Mouse (Mus musculus): ENCODE data around the gene Capn1. TPM values are rescaled to one million over a fixed set of nuclear protein-coding genes. Genes with fewer than 3 reads are reported as not detected.
"Not testable (repeated sequence)": the region's sequence is repeated elsewhere in the genome, so short reads cannot be mapped to it uniquely, and the experiment has no call there.

Capn1 gene
- polyA plus RNA-seq, 1 experiment, result 68.9 TPM

DNA sequence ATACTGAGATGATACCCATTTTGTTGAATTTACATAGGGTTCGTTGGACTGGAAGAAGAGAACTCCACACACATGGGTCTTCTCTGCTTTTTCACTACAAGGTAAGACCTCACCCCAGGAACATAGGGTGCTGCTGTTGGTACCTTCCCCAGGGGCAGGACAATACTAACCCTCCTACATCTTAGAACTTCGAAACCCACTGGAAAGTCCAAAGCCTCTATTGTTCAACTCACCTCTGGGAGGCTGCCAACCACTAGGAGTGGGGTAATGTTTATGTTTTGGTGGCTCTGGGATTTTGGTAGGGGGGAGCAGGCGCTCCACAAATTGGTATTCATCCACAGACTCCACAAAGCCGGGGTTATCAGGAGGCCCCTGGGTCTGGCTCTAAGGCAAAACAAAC, 41.0 kb upstream of the Capn1 start:
- DNase-seq, result no peak
- WGBS, result 39% methylated on average over 4 of the region's 4 CpGs
- Histone ChIP-seq H3K4me3 (replicated peaks; ENCODE audit: extremely low read depth, low read depth, low read length) (no peak overlapping the region), H3K4me1 (ENCODE audit: control insufficient read depth, insufficient read depth, low read length) (peaks cover 11% of the 10 kb centered on the region)
- TF ChIP-seq POLR2A (IDR thresholded peaks at IDR 0.05; ENCODE audit: borderline replicate concordance, extremely low read depth, low read depth, low read length) (no peak), CTCF (IDR thresholded peaks at IDR 0.05; ENCODE audit: insufficient read depth, low read length) (no peak)

DNA sequence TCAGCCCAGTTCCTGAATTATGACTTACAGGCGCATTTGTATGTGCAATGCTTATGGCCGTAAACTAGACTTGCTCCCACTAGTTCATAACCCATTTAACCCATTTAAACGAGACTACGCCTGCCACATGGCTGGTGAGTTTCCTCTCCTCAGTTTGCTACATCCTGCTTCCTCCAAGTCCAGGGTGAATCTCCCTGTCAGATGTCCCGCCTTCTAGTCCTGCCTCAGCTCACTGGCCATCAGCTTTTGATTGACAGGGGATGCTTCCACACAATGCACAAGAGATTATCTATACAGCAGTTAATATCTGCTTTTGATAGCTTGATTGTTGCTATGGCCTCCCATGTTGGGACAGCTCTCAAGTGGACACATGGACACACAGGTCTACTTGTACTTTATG, 38.6 kb upstream of the Capn1 start:
- no peak for TF ChIP-seq POLR2A (IDR thresholded peaks at IDR 0.05; ENCODE audit: borderline replicate concordance, extremely low read depth, low read depth, low read length)
- TF ChIP-seq CTCF (IDR thresholded peaks at IDR 0.05; ENCODE audit: insufficient read depth, low read length), result no peak
- 62% methylated on average over 5 of the region's 5 CpGs for WGBS
- no peak for DNase-seq
- Histone ChIP-seq H3K4me1 (ENCODE audit: control insufficient read depth, insufficient read depth, low read length) (peaks cover 10% of the 10 kb centered on the region), H3K4me3 (replicated peaks; ENCODE audit: extremely low read depth, low read depth, low read length) (no peak overlapping the region)

DNA sequence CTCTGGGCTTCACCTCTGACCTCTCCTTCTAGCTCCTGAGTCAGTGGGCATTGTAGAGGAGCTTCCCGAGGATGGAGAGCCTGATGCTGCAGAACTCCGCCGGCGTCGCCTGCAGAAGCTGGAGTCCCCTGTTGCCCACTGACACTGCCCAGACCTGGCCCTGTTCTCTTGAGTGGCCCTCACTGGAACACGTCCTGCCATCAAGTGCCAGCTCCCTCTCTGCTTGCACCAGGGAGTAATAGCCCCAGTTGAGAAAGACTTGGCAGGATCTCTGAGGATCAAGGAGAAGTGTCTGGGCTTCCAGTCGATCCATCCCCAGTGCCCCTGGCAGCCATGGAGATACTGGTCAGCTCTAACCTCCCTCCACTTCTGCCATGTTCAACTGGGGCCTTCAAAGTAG, 36.8 kb upstream of the Capn1 start:
- TF ChIP-seq CTCF (IDR thresholded peaks at IDR 0.05; ENCODE audit: insufficient read depth, low read length) (no peak), POLR2A (IDR thresholded peaks at IDR 0.05; ENCODE audit: borderline replicate concordance, extremely low read depth, low read depth, low read length) (no peak)
- no peak overlapping the region for H3K4me3 ChIP-seq (replicated peaks; ENCODE audit: extremely low read depth, low read depth, low read length)
- H3K4me1 ChIP-seq (ENCODE audit: control insufficient read depth, insufficient read depth, low read length), result peaks cover 8% of the 10 kb centered on the region
- no peak for DNase-seq
- 79% methylated on average over 7 of the region's 7 CpGs for WGBS

DNA sequence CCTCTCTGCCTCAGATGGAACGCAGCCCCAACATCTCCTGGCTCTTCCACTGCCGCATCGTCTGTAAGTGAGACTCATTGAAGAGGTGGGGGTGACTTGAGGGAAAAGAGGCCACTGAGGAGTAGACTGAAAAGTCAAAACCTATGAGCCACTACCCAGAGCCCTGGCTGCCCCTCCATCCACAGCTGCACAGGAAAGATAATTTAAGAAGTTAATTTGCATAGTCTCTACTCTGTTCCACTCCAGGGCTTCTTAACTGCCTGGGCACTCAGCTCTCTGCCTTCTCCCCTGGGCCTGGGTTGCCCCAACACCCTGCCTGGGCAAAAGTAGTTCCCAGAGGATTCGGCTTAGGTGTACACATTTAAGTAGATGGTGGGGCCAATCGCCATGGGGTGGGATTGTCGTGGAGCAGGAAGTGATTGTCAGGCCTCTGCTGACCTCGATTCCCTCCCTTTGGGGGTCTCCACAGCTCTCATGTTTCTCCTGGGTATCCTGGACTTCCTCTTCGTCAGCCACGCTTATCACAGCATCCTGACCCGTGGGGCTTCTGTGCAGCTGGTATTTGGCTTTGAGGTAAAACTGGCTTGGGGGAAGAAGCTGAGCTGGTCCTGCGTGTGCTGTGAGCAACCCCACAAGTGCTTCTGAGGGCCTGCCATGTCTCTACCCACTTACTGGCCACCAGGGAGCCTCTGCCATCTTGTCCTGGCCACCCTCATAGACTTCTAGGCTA, 33.1 kb upstream of the Capn1 start:
- Histone ChIP-seq H3K4me1 (ENCODE audit: control insufficient read depth, insufficient read depth, low read length) (peaks cover 4% of the 10 kb centered on the region), H3K4me3 (replicated peaks; ENCODE audit: extremely low read depth, low read depth, low read length) (no peak overlapping the region)
- TF ChIP-seq POLR2A (IDR thresholded peaks at IDR 0.05; ENCODE audit: borderline replicate concordance, extremely low read depth, low read depth, low read length), result no peak
- no peak for TF ChIP-seq CTCF (IDR thresholded peaks at IDR 0.05; ENCODE audit: insufficient read depth, low read length)
- 73% methylated on average over 11 of the region's 11 CpGs for WGBS
- DNase-seq, result no peak

DNA sequence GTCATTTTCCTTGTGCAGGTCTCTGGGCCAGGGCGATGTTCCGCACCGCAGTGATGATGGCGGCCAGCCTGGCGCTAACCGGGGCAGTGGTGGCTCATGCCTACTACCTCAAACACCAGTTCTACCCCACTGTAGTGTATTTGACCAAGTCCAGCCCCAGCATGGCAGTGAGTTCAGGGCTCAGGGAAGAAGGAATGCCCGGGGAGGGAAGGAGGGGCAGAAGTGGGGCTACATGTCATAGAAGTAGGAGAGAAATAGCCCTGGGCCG, 32.1 kb upstream of the Capn1 start:
- TF ChIP-seq POLR2A (IDR thresholded peaks at IDR 0.05; ENCODE audit: borderline replicate concordance, extremely low read depth, low read depth, low read length), result no peak
- TF ChIP-seq CTCF (IDR thresholded peaks at IDR 0.05; ENCODE audit: insufficient read depth, low read length), result no peak
- no peak for DNase-seq
- 77% methylated on average over 8 of the region's 8 CpGs for WGBS
- Histone ChIP-seq H3K4me3 (replicated peaks; ENCODE audit: extremely low read depth, low read depth, low read length) (peak overlapping the region; percentile 100), H3K4me1 (ENCODE audit: control insufficient read depth, insufficient read depth, low read length) (peaks cover 4% of the 10 kb centered on the region)

DNA sequence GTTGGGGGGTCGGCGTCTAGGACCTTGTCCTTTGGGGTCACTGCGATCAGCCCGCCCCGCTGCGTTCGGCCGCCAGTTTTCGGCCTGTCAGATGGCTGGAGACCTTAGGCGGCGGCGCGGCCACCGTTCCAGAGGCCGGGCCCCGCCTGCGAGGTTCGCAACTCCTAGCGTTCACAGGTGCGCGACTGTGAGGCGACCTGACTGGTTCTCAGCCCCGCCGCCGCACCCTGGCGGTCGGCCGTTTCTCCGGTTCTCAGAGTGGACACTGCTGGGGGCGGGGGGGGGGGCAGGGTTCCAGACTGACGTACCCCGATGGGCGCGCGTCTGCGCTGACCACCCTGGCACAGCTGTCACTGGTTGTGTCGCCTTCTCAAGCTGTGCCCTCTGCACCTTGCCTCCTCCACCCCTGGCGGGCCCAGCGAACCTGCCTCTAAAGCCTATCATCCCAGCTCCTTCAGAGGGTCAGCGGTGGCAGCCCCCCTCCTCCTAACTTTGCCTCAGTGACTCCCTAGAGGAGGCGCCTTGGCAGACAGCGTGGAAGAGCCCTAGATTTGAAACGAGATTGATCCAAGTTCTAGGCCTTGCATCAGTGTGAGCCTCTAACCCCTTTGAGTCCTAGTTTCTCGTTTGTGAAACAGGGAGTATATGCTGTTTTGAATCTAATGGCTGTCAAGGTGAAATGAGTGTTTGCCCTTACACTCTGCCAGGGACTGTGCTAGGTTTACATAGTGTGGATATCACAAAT, 31.6 kb upstream of the Capn1 start:
- Histone ChIP-seq H3K4me1 (ENCODE audit: control insufficient read depth, insufficient read depth, low read length) (peaks cover 4% of the 10 kb centered on the region), H3K4me3 (replicated peaks; ENCODE audit: extremely low read depth, low read depth, low read length) (peak overlapping the region; percentile 100)
- DNase-seq, result no peak
- TF ChIP-seq POLR2A (IDR thresholded peaks at IDR 0.05; ENCODE audit: borderline replicate concordance, extremely low read depth, low read depth, low read length) (no peak), CTCF (IDR thresholded peaks at IDR 0.05; ENCODE audit: insufficient read depth, low read length) (no peak)
- under 1% methylated on average over 44 of the region's 44 CpGs for WGBS

DNA sequence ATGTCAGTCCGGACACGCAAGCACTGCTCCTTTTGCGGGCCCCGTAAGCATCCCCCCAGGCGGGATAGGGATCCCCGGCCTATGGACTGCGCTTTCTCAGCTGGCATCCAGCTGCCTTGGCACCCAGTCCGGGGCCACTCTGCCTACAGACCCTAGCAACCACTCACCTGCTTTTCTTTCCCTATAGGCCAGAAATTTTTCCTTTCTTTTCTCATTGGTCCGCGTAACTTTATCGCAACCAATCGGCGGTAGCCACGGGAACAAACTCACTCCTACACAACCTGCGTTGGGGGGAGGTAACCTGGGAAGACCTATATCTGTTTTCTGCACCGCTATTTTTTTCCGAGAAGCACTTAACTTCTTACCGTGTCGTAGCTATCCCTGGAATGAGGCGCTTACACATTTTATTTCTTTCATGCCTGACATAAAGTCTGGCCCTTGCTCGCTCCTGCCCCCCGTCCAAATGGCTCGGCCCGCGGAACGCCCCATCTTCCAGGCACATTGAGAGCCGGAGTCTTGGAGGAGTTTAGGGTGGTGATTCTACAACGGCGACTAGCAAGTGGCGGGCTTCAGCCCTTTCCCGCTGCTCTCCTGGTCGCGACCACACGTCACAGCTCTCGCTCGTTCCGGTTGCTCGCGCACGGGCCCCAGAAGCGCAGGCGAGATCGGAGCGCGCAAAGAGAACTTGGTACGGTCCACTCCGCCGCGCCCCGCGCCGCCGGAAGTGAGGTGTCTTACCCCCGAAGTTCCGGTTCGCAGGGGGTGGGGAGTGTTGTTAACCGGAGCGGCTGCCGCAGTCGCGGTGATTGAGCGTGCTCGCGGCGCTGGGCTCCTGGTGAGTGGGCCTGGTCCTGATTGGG, 30.8 kb upstream of the Capn1 start, which contains the start of gene Syvn1:
Syvn1 (plus strand) TSS at position 283 of the 860 bp plus-strand sequence.
- TF ChIP-seq POLR2A (IDR thresholded peaks at IDR 0.05; ENCODE audit: borderline replicate concordance, extremely low read depth, low read depth, low read length) (peak; percentile 80), CTCF (IDR thresholded peaks at IDR 0.05; ENCODE audit: insufficient read depth, low read length) (no peak)
- WGBS, result under 1% methylated on average over 65 of the region's 65 CpGs
- Histone ChIP-seq H3K4me1 (ENCODE audit: control insufficient read depth, insufficient read depth, low read length) (peaks cover 4% of the 10 kb centered on the region), H3K4me3 (replicated peaks; ENCODE audit: extremely low read depth, low read depth, low read length) (peak within 1 kb of the TSS; percentile 100)
- peak; percentile 93 for DNase-seq

DNA sequence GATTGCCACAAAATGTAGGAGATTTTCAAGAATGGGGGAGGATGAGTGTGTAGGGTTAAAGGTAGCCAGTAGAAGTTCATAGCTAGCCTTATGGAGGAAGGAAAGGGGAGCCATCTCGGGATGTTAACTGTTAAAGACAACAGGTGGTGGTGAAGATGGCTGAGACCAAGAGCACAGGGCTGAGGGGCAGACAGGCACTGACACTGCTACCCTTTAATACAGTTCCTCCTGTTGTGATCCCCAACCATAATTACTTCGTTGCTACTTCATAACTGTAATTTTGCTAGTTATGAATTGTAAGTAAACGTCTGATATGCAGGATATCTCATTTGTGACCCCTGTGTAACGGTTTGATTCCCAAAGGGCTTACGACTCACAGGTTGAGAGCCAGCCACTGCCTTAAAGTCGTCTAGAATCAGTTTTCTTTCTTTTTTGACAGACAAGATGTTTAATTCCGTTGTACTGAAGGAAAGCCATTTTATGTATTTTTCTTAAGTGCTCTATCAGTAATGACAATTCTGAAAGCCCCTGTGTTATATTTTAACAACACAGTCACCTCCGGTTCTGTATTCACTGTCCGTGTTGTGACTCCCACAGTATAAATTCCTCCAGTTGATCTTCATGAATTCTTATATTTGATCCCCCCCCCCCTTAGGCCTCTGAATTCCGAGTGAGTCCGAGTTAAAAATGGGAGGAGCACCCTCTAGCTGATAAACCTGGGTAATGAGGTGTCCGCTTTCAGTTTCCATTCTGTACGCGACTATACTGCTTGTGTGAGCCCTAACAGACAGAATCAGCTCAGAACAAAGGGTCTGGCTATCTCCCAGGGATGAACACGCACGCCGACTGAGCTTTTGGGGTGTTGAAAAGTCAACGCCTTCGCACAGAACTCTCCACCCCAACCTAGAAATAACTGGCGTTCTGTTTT, 29.9 kb upstream of the Capn1 start:
- H3K4me1 ChIP-seq (ENCODE audit: control insufficient read depth, insufficient read depth, low read length), result peaks cover 4% of the 10 kb centered on the region
- TF ChIP-seq POLR2A (IDR thresholded peaks at IDR 0.05; ENCODE audit: borderline replicate concordance, extremely low read depth, low read depth, low read length), result no peak
- TF ChIP-seq CTCF (IDR thresholded peaks at IDR 0.05; ENCODE audit: insufficient read depth, low read length), result no peak
- 10% methylated on average over 20 of the region's 20 CpGs for WGBS
- peak overlapping the region; percentile 100 for H3K4me3 ChIP-seq (replicated peaks; ENCODE audit: extremely low read depth, low read depth, low read length)
- DNase-seq, result no peak

DNA sequence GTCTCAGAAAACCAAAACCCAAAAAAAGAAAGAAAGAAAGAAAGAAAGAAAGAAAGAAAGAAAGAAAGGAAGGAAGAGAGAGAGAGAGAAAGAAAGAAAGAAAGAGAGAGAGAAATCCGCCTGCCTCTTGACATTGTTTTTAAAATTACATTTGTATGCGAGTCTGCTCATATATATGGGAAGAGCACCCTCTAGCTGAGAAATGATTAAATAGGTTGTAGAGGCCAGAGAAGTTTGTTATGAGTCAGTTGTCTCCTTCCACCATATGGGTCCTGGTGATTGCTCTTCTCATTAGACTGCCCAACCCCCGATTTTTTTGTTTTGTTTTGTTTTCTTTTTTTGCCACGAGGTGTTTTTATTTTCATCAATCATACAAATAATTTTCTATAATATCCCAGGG, 28.4 kb upstream of the Capn1 start:
- H3K4me3 ChIP-seq (replicated peaks; ENCODE audit: extremely low read depth, low read depth, low read length); H3K4me1 ChIP-seq (ENCODE audit: control insufficient read depth, insufficient read depth, low read length); DNase-seq: not testable (repeated sequence)
- 29% methylated on average over 4 of the region's 4 CpGs for WGBS

All from lung, adult 2 months (tissue).